Mouse (Mus musculus): ENCODE data around the gene Mycbp2. TPM values are rescaled to one million over a fixed set of nuclear protein-coding genes. Genes with fewer than 3 reads are reported as not detected.

Gene Mycbp2
- total RNA-seq, 2 experiments from 2014 or later, result 28.9 to 29.2 TPM

DNA sequence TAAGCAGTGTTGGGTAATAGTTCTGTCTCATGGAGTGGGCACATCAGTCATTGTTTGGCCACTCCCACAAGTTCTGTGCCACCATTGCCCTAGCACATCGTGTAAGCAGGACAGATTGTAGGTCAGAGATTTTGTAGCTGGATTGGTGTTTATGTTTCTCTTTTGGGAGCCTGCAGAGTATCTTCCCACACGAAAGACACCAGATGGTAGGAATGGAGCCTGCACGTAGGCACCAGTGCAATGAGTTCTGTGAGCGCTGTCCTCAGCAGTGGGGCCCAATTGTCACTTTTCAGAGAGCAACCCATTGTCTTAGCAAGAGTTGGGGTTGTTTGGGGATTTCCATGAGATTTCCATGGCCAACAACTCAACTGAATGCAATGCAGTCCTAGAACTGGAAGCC, 236.6 kb downstream of the Mycbp2 start:
- no peak for DNase-seq
- intact Hi-C loops (cut with DNase I), result no loop called here

DNA sequence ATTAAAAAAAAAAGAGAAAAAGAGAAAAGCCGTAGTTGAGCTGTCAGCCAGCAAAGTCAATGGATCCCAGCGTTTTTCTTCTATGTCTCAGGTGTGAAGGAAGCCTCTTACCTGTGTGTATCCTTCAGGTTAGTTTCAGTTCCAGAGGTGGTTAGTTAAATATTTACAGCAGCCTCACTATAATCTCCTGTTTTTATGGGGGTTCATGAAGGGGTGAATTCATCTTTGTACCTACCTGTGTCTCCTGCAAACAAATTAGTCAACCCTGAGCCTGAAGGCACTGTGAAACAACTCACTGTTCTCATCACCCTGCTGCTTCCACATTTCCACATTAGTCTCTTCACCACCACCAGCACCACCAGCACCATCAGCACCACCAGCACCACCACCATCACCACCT, 240.3 kb downstream of the Mycbp2 start:
- intact Hi-C loops (cut with DNase I), result no loop called here
- DNase-seq, result no peak

DNA sequence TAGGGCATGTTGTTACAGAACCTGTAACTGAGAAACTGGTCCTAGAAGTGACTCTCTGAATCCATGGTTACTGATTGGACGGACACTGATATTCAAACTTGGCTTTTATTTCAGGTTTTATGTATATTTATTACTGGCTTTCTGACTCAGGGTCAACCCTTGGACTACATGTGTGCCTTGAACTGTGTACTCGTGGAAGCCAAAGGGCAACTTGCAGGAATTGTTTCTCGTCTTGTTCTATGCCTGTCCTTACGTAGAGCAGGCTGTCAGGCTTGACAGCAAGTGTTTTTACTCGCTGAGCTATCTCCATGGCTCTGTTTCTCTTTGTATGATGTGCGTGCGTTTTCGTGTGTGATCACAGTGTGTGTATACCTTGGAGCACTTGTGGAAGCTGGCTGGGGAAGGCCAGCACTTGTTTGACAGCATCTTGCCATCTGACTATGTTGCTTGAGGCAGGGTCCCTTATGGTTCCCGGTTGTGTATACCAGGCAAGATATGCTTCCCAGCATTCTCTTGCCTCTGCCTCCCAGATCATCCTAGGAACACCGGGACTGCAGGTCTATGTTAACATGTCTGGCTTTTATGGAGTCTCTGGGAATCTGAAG, 243.8 kb downstream of the Mycbp2 start:
- DNase-seq, result no peak
- intact Hi-C loops (cut with DNase I), result no loop called here

DNA sequence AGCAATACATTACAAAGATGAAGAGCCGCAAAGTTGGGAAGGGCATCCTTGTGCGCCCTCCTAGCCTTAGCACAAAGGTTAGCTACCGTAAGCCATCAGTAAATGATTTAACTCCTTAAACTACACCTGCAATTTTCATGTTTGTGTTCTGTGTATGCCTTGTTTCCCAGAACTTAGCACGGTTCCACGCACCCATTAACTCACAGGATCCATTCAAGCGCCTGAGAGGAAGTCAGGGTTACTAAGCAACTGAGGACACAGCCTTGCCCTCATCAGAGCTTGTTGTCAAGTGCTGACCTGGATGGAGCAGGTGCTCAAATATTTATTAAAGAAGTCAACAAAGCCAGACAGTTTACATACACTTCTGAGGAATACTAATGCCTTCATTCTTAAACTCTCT, 244.4 kb downstream of the Mycbp2 start:
- DNase-seq, result no peak

DNA sequence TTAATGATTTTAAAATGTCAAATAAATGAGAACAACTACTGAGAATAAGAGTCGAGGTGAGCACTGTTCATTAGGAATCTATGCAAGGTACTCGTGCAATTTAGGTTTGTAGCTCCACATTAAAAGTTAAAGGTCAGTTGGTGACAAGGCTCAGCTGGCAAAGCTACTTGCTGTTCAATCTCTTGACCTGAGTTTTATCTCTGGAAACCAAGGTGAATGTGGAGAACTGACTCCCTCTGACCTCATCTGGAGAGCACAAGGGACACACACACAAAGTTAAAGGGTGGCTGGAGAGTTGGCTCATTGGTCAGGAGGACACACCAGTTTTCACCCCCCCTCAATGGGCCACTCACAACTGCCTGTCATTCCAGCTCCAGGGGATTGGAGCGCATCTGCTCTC, 245.4 kb downstream of the Mycbp2 start:
- intact Hi-C loops (cut with DNase I), result no loop called here
- no peak for DNase-seq

More for the DNA sequence above, 244.4 kb downstream of the Mycbp2 start:
- intact Hi-C loops (cut with DNase I), result no loop called here

DNA sequence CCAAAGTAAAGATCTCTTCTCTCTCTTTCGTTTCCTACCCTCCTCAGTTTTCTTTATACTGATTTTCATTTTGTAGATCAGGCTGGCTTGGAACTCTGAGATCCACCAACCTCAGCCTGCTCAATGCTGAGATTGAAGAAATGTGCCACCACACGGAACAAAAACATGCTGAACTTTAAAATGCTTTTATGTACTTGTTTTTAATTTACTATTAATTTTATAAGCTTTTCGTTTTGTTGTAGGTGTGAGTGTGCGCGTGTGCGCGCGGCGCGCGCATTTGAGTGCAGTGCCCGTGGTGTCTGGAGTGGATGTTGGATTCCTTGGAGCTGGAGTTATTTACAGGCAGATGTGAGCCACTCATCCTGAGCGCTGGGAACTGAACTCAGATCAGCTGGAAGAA, 246.3 kb downstream of the Mycbp2 start:
- intact Hi-C loops (cut with DNase I), result no loop called here
- no peak for DNase-seq

DNA sequence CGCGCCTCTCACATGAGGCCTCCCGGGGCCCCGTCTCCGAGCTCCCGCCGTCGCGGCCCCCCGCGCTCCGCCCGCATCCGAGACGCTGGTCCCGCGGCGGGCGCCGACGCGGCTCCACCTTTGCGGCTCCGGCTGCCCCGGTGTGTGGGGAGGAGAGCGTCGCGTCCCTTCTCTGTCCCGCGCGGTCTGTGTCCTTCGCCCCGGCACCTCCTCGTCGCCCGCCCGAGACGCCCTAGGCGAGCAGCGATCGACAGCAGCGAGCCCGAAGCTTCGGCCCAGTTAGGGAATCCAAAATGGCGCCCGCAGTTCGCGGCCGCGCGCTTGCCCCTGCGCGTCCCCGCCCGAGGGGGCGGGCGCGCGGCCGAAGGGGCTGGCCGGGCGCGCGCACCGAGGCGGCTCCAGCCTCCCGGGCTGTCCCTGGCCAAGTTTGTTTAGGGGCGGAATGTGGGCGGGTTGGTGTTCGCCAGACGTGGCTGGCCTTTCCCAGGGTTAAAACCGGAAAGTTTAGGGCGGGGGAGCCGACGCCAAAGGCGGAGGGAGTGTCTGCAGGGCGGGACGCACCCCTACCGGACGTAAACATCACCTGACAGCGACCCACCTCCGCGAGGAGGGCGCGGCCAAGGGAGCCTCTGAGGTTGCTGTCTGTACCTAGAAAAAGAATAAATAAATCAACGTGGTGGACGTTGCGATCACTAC, 247.2 kb downstream of the Mycbp2 start, which contains the start of gene Fbxl3:
Gene Fbxl3, minus strand, starts transcription at position 329 of the 696 bp plus-strand sequence.
- intact Hi-C loops (cut with DNase I), result loop anchor here (1.0 to 5.0 kb wide), 2 partner anchors 117 to 248 kb away; partner anchors contain the start of genes Kctd12 and Mycbp2

DNA sequence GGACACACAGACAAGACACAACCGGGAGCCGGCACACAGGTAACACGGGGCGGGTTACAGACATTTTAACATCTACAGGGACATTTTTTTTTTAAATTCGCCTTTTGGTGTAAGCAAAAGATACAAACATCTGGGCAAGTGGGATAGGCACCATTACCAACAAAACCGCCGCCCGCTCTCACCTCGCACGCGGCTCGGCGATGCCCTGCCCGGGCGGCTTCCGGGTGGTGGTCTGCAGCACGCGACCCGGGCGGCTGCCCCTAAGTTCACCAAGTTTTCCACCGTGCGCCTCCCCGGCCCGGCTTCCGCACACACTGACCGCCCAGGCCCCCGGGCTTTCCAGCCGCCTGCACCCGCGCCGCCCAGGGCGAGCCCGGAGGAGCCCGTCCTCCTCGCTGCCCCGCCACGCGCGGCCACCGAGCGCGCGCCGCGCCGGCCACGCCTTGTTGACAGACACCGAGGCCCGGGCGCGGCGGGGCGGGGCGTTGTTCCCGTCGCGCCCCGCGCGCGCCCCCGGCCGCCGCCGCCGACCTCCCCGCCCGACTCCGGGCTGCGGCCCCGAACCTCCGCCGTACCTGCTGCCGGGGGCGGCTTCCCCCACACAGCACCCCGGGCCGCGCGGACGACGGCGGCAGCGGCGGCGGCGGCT, 247.9 kb downstream of the Mycbp2 start:
- intact Hi-C loops (cut with DNase I), result loop anchor here (1.0 to 5.0 kb wide), 3 partner anchors 28 to 249 kb away; partner anchors contain the start of genes Cln5, Kctd12 and Mycbp2
- DNase-seq, result peak; percentile 88 to 90

More for the DNA sequence above, 247.2 kb downstream of the Mycbp2 start, which contains the start of gene Fbxl3:
- peak; percentile 89 to 91 for DNase-seq

DNA sequence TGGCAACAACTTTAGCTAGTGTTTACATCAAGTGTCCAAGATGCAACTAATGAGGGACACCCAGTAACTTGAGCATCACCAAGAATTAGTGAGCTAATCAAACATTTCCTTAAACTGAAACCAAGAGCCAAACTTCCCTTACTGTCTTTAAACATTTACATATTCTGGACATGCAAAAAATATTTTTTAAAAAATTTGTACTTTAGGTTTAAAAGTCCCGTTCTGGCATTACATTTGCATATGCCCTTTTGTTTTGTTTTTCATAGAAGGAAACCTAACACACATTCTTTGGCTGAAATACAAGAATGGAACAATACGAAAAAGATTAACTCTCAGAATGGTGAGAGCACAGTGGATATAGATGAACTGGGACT, 248.4 kb downstream of the Mycbp2 start:
- no peak for DNase-seq
- intact Hi-C loops (cut with DNase I), result loop anchor here (1.0 to 5.0 kb wide), 2 partner anchors 28 to 249 kb away; partner anchors contain the start of genes Cln5 and Mycbp2

DNA sequence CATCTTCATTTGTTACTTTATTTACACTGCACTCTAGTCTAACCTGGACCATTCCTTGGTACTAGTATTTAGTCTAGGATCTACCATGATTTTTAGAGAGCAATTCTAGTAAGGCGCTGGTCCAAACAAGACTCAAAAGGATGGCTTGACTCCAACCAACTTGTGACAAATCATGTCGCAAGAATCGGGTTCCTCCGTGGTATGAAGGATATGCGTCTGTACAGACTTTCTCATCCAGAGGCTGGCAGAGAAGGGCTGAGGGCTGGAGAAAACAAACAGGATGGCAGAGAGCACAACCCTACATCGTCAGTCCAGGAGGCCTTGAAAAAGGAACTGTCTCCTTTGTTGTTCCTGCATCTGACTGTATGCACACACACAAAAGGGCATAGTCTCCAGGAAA, 250.0 kb downstream of the Mycbp2 start:
- intact Hi-C loops (cut with DNase I), result loop anchor here (5.0 kb wide), 1 partner anchor 251 kb away; the partner anchor contains the start of gene Mycbp2
- peak; percentile 23 to 33 for DNase-seq

DNA sequence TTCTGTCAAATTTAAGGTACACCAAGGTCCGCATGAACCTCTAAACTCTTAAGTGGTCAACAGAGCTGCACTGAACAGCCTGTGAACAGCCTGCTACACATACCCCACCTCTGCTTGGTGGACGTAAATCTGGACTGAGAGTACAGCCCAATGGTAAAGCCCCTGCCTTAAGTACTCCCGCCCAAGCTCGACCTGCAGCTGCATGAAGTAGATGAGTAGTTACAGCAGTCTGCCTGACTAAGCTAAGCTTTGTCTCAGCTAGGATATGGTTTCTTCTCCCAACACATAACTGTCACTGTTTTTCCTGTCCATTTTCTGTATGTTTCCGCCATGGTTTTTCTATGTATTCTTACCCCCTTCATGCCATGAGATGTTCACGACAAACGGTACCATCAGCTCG, 250.8 kb downstream of the Mycbp2 start:
- DNase-seq, result no peak
- intact Hi-C loops (cut with DNase I), result loop anchor here (5.0 kb wide), 1 partner anchor 251 kb away; the partner anchor contains the start of gene Mycbp2

DNA sequence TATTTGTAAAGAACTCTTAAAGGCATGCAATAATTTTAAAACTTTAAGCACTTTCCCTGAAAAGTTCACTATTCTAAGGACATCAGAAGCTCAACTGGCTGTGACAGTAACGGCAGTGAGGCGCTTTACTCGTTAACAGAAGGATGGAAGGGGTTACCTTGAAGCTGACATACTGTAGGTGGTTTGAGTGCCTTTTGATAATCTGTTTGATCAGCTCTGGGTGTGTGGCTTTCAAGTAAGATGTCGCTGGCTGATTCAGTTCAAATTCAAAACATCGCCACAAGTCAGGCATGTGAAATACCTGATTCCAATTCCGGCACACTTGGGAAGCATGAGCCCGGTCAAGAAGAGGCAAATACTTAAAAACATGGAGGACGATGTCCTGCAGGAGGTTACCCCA, 251.6 kb downstream of the Mycbp2 start:
- DNase-seq, result no peak
- intact Hi-C loops (cut with DNase I), result loop anchor here (5.0 kb wide), 1 partner anchor 252 kb away; the partner anchor contains the start of gene Mycbp2

DNA sequence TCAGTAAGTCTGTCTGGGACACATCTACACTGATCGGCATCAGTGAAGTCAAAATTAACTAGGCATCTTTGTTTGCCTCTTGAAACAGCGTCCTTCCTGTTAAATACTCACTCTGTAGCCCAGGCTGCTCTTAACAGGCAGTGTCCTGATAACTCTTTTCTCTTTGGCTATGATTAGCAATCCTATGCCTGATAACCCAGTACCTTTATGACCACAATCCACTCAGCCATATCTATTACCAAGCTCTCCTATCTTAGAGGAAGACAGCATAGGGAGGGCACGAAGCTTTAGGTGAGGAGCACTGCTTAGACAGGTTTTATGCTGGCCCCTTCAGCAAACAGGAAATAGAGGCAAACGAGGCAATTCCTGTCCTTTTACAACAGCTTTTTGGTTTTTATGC, 252.9 kb downstream of the Mycbp2 start:
- DNase-seq, result no peak
- intact Hi-C loops (cut with DNase I), result no loop called here

DNA sequence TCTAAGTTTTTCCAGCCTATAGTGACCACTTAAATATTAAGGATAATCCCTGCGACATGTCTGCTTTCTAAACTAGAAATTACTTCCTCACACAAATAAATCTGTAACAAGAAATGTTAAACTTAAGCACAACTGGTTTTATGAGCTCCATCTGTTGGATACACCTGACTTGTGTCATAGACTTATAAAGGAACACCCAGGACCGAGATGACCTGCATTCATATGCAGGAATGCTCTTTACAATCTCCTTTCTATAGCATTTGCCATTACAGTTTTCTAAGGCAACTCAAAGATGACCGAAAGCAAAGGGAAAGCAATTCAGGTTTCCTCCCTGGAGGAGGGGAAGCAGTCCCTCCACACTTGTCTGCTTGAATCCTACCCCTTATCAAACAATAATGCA, 253.4 kb downstream of the Mycbp2 start:
- intact Hi-C loops (cut with DNase I), result no loop called here
- DNase-seq, result no peak

DNA sequence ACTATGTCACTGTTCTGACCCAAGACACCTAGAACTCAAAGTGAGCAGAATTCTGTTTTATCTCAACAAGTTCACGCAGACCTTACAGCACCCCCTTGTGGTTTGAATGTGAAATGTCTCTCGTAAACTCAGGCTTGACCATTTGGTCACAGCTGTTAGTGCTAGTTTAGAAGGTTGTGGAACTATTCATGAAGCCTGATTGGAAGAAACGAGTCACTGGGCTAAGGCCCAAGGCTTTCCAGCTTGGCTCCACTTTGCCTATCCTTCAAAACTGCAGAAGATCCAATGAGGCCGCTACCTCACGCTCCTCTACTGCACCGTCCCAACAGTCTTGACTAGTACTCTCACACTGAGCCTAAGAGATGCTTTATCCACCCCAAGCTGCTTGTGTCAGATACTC, 258.0 kb downstream of the Mycbp2 start:
- DNase-seq, result peak; percentile 57 to 62
- intact Hi-C loops (cut with DNase I), result no loop called here

DNA sequence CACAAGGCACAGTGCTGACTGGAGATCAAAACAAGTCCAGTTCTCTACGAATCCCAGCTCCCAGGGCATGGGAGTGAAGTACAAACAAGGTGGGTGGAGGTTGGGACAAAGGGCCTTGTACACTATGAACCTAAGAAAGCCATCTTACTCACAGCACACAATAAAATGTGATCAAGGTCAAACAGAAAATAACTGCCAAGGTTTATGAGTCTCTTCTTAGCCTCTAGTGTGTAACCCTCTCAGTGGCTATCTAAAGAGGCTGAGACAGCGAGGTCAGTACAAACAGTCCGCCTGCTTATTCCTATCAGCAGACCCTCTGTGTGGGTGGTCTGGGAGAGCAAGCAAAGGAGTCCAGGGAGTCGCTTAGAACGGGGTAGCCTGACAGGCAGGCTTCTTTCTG, 258.8 kb downstream of the Mycbp2 start:
- DNase-seq, result no peak
- intact Hi-C loops (cut with DNase I), result loop anchor here (2.0 kb wide), 1 partner anchor 17 kb away; the partner anchor contains the start of gene Cln5

DNA sequence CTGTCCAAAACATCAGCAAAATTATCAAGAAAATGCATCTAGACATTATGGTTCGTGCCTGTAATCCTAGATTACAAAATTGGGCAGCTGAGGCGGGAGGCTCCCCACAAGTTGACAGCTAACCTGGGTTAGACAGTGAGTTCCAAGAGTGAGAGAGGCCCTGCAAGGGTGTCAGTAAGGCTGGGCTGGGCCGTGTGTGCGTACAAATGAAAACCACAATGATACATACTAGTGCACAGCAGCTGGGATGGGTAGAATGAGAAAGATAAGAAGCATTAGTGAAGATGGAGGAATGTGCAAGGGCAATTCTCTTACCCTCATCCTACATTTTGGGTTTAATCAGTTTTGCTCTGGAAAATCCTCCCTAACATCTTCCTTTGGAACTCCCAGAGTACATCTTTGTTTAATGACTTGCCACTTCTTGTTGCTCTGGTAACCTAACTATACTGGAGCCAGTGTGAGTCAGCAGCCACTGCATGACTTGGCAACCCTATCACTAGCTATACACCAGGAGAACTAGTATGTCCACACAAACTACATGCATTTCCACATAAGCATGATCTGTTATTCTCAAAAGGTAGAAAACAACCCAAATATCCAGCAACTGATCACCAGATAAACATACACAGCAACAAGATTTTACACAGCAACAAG, 259.8 kb downstream of the Mycbp2 start:
- no peak for DNase-seq
- intact Hi-C loops (cut with DNase I), result loop anchor here (2.0 kb wide), 1 partner anchor 16 kb away; the partner anchor contains the start of gene Cln5

DNA sequence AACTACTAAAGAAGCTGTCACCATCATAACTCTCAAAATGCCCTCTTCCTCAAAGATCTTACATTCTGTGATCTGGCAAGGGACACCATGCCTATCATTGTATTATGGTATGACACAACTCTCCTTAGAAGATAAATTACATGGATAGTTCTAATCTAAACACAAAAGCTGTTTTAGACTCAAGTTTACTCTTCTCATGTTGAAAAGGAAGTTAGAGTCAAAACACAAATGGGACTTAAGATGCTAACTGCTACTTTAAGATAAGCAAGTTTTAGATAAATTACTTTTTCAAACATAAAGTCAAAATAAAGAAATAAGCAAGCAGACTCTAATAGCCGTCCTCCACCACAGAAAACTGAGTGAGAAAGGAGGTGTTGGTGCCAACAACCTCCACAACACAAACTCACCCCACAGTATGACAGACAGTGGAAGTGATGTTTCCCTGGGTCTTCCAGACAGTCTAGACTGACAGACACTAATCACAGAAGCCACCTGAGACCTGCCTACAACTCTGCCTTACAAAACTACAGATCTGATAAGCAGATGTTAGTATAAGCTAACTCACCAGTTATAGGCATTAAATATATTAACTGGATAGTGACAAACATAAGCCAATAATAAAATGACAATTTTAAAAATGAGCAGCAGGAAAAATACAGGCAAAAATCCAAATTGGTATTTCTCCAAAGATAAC, 260.6 kb downstream of the Mycbp2 start:
- DNase-seq, result no peak
- intact Hi-C loops (cut with DNase I), result loop anchor here (2.0 kb wide), 1 partner anchor 15 kb away; the partner anchor contains the start of gene Cln5

DNA sequence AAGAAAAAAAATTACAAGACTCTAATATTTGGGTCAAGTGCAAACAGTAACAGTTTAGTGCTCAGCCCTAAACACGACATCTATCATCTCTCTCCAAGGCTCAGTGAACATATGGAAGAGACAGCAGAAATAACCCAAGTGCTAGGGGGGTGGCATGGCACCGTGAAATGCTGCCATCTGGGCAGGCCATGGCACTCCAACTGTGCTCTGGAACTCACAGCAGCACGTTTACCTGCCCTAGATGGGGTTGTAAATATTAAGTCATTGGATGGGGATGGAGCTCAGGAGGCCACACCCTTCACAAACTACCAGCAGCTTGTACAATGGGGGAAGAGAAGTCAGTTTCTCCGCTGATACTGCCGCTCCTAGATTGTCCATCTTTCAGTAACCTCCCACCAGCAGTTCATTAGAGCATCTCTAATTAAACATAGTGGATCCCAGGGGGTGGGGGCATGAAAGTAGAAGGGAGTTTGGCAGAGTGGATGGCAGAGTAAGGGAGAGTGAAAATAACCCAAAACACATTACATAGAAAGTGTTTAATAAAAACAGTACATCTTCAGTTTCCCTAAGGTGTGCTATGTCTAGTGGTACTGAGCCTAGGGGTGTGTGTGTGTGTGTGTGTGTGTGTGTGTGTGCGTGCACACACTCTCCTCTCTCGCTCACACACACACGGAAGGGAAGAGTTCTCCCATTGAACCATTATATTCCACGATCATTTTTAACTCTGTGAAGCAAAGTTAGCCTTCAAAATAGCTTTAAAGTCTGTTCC, 267.2 kb downstream of the Mycbp2 start:
- intact Hi-C loops (cut with DNase I), result no loop called here
- no peak for DNase-seq

All from heart, postnatal 36 days (tissue).